Mouse (Mus musculus): ENCODE data around the gene Cdr2. TPM values are rescaled to one million over a fixed set of nuclear protein-coding genes. Genes with fewer than 3 reads are reported as not detected.

Cdr2 gene
- 3.1 to 3.8 TPM (median 3.6 TPM) in 4 replicates for total RNA-seq (2023; ENCODE audit: inconsistent age)

GRCm38 (mm10) chr7:120982200-120982841 is at the start of gene Cdr2, which contains the start of gene Mfsd13b:
Gene Cdr2 (minus strand): TSS chr7:120982312.
Gene Mfsd13b (plus strand): TSS chr7:120982509.

GRCm38 (mm10) chr7:120917592-120918461 is 64.3 kb downstream of the Cdr2 start, which contains the start of gene Polr3e:
Gene Polr3e (plus strand): TSS chr7:120917744.

Other genes starting within 250 kb of the Cdr2 start
- gene Vwa3a, start 243.0 kb downstream of the Cdr2 start, total RNA-seq (2023; ENCODE audit: inconsistent age): 0.13 TPM in 1 of 4 replicates, not detected in the others
- not detected in 4 replicates for gene Gm5737, start 169.9 kb downstream of the Cdr2 start, total RNA-seq (2023; ENCODE audit: inconsistent age)
- gene Eef2k, start 139.5 kb downstream of the Cdr2 start, total RNA-seq (2023; ENCODE audit: inconsistent age): 23.4 to 32.7 TPM (median 25.3 TPM) in 4 replicates
- gene Polr3e, start 64.6 kb downstream of the Cdr2 start, total RNA-seq (2023; ENCODE audit: inconsistent age): 28.1 to 33.9 TPM (median 31.5 TPM) in 4 replicates
- not detected in 4 replicates for gene Mfsd13b, start 197 bp upstream of the Cdr2 start, total RNA-seq (2023; ENCODE audit: inconsistent age)
- 16.9 to 18.6 TPM (median 17.6 TPM) in 4 replicates for gene Mettl9, start 52.1 kb upstream of the Cdr2 start, total RNA-seq (2023; ENCODE audit: inconsistent age)
- gene Igsf6, start 92.3 kb upstream of the Cdr2 start, total RNA-seq (2023; ENCODE audit: inconsistent age): 0.63 to 1.7 TPM (median 1.3 TPM) in 4 replicates
- gene Otoa, start 99.3 kb upstream of the Cdr2 start, total RNA-seq (2023; ENCODE audit: inconsistent age): 1.4 to 2.9 TPM (median 1.9 TPM) in 4 replicates